Mouse (Mus musculus): Measurements from ENCODE around the gene Eps8. TPM values are rescaled to one million over a fixed set of nuclear protein-coding genes. Genes with fewer than 3 reads are reported as not detected.

Gene Eps8
- polyA plus RNA-seq, 1 experiment from 2014 or later: 11.7 TPM

DNA sequence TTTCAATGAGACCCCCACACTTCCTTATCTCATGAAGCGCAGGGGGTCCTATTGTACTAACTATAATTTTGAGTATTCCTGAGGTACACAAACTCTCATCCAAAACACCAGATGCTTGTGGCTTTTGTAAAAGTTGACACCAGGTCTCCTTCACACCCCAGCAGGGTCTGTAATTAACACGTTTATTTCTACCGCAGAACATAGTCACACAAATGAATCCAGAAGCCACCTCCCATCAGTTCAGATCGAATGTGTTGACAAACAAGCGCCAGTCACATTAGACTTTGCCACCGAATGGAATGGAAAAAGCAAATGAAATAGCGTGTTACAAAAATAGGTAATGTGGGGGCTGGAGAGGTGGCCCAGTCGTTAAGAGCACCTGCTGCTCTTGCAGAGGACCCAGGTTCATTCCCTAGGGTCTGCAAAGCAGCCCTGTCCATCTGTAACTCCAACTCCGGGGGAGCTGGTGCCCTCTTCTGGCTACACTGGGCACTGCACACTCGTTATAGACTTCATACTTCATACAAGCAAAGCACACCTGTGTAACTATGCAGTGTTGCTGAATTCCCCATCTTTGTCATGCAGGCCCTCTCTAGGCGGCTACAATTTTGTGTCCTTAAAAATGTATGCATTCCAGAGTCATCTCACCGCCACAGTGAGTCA lies 3.9 kb upstream of the Eps8 start:
- Histone ChIP-seq H3K27ac (no peak overlapping the region), H3K9ac (no peak overlapping the region), H3K27me3 (no peaks in the 10 kb centered on the region), H3K4me2 (no peak overlapping the region), H3K36me3 (no peaks in the 10 kb centered on the region), H3K4me1 (replicated peaks) (no peaks in the 10 kb centered on the region), H3K4me3 (no peak overlapping the region), H3K9me3 (no peaks in the 10 kb centered on the region)
- 78% methylated on average over 12 of the region's 12 CpGs for WGBS
- no peak for ATAC-seq (ENCODE audit: low FRiP score)

DNA sequence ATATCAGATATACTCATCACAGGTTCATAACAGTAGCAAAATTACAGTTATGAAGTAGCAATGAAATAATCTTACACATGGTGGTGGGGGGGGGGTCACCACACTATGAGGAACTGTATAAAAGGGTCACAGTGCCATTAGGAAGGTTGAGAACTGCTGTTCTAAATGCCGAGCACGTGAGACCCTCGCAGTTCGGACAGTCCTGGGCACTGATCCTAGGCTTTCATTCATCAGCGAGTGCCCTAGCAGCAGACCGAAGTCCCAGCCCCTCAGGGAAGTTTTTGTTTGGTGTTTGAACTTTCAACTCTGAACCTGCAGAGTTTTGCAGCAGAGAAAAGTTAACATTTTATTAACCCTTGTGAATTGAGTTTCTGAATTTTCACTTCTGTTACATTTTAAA lies 2.5 kb upstream of the Eps8 start:
- 77% methylated on average over 6 of the region's 6 CpGs for WGBS
- Histone ChIP-seq H3K9me3 (no peaks in the 10 kb centered on the region), H3K9ac (no peak overlapping the region), H3K4me1 (replicated peaks) (no peaks in the 10 kb centered on the region), H3K27me3 (no peaks in the 10 kb centered on the region), H3K4me2 (no peak overlapping the region), H3K36me3 (no peaks in the 10 kb centered on the region), H3K27ac (no peak overlapping the region), H3K4me3 (no peak overlapping the region)
- no peak for ATAC-seq (ENCODE audit: low FRiP score)

DNA sequence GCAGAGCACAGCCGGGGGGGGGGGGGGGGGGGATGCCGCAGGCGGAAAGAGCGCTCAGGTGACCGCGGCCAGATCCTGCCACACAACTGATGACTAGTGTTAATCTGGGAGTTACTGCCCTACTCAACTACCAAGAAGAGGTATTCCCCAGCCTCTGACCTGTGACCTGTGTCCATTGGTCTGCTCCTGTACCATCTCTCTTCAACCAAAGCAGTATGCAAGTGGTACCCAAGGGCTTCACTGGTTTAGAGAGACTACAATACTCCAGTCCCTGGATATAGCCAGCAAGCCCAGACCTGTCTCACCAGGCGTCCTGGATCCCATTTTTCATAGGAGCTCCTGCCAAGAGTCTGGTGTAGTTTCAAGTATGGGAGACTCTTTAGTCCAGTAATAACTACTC lies 5.1 kb downstream of the Eps8 start:
- H3K27ac ChIP-seq: no peak overlapping the region
- peak; percentile 61; the same call in 1 of the 2 replicates for ATAC-seq (ENCODE audit: low FRiP score)
- WGBS: 24% methylated on average over 5 of the region's 7 CpGs

DNA sequence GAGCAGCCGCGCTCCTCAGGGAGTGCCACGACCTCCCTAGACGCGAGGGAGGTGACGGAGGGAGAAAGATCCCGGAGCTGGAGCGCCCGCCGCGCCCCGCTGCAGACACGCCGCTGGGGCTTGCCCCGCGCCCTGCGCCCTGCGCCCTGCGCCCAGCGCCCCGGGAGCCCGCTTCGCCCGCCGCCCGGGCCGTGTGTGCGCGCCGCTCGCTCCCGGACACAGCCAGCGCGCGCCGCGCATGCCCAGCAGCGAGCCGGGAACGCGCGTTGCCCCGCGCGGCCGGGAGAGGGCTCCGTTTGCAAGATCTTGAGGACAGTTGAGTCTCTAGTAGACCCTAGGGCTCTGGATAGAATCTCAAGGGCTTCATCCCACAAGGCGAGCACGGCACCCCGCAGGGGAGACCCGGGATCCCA lies 5.6 kb downstream of the Eps8 start:
- Histone ChIP-seq H3K36me3 (no peaks in the 10 kb centered on the region), H3K4me3 (peak overlapping the region; percentile 82), H3K4me1 (replicated peaks) (peaks cover 9% of the 10 kb centered on the region), H3K9me3 (no peaks in the 10 kb centered on the region), H3K4me2 (peak overlapping the region; percentile 95), H3K27me3 (peaks cover 27% of the 10 kb centered on the region), H3K27ac (no peak overlapping the region), H3K9ac (peak overlapping the region; percentile 81)
- WGBS: under 1% methylated on average over 45 of the region's 51 CpGs
- ATAC-seq (ENCODE audit: low FRiP score): peak; percentile 89

More for the DNA sequence above, 5.1 kb downstream of the Eps8 start:
- Histone ChIP-seq H3K9ac (peak overlapping the region; percentile 81; the same call in 1 of the 2 replicates), H3K4me3 (peak overlapping the region; percentile 82), H3K36me3 (no peaks in the 10 kb centered on the region), H3K4me1 (replicated peaks) (peaks cover 9% of the 10 kb centered on the region), H3K27me3 (peaks cover 27% of the 10 kb centered on the region), H3K4me2 (peak overlapping the region; percentile 95), H3K9me3 (no peaks in the 10 kb centered on the region)

DNA sequence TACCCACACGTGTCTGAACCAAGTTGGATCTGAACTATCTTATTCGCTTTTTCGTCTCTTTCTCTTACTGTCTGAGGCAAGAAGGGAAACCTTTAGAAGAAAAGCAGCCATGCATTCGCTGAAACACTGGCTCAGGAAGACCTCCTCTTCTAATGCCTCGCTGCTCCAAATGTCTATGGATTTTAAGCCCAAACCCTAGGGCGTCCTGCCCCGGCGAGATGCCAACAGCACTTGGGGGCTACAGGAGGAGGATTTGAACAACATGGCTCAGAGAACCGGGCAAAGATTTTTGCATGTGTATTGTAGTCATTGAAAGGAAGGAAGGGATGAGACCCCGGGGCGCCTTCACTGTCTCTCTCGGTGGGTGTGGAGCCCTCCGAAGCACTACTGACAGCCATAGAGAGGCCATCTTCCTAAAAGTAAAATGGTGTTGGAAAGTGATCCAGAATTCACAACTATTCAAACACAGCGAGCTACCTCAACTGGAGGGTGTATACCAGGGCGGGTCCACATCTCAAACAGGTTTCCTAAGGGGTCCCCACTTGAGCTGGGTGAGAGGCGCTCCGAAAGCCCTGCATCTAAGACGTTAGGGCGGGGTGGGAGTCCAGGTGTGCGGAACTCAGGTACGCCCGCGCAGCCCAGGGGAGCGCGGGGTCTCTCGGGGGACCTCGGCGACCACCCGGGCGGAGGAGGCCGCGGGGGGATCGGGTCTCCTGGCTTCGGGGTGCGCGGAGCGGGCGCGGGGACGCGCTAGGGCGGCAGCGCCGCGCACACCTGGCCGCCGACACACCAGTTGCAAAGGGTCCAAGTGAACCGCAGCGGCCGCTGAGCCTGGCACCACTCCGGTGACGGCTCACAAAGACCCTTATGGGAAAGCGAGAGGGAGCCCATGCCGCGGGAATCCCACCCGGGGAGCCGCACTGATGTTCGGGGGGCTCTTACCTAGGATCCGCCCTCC lies 6.3 kb downstream of the Eps8 start:
- Histone ChIP-seq H3K9me3 (no peaks in the 10 kb centered on the region), H3K4me3 (peak overlapping the region; percentile 82), H3K9ac (peak overlapping the region; percentile 81), H3K4me2 (peak overlapping the region; percentile 95), H3K36me3 (no peaks in the 10 kb centered on the region), H3K4me1 (replicated peaks) (peaks cover 9% of the 10 kb centered on the region), H3K27ac (no peak overlapping the region), H3K27me3 (peaks cover 27% of the 10 kb centered on the region)
- WGBS: 1% methylated on average over 49 of the region's 59 CpGs
- peak; percentile 57 for ATAC-seq (ENCODE audit: low FRiP score)

DNA sequence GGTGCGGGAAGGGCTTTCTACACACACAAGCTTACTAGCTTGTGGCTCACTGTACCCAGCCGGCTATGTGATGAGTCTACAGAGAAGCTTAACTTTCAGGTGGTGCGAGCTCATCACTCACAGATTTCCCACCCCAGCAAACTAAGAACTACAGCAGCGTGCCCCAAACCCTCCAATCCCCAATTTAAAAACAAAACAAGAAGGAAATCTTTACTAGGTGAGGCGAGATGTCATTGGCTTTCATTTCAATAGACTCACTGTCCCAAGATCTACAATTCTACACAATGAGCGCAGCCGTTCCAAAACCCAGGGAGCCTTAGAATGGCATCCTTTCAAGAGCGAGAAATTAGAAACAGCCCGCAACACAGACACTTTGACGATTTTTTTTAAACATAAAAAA lies 7.0 kb downstream of the Eps8 start:
- H3K4me2 ChIP-seq: peak overlapping the region; percentile 95
- no peak for ATAC-seq (ENCODE audit: low FRiP score)
- peak overlapping the region; percentile 82 for H3K4me3 ChIP-seq
- no peak overlapping the region for H3K27ac ChIP-seq
- H3K27me3 ChIP-seq: peaks cover 27% of the 10 kb centered on the region
- peaks cover 9% of the 10 kb centered on the region for H3K4me1 ChIP-seq (replicated peaks)
- H3K9me3 ChIP-seq: no peaks in the 10 kb centered on the region
- WGBS: 13% methylated on average over 10 of the region's 10 CpGs
- H3K36me3 ChIP-seq: no peaks in the 10 kb centered on the region
- no peak overlapping the region for H3K9ac ChIP-seq

DNA sequence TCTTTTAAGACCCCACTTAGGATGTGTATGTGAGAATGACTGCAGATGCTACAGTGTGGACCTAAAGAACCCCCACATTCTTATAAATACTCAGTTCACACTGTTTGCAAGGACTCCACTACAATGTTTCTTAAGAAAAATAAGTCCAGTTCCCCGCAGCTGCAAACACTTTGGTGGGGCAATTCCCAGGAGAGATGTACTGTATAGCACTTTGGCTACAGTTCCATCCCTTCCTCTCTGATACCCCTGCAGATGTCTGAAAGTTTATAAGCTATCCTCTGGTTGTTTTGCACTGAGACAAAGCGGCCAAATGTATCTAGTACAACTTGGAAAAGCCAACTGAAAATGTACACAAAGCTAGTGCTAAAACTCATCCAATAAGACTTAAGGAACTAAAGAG lies 8.0 kb downstream of the Eps8 start:
- Histone ChIP-seq H3K9ac (no peak overlapping the region), H3K27ac (no peak overlapping the region), H3K4me1 (replicated peaks) (peaks cover 9% of the 10 kb centered on the region), H3K36me3 (no peaks in the 10 kb centered on the region), H3K4me2 (no peak overlapping the region), H3K9me3 (no peaks in the 10 kb centered on the region), H3K27me3 (peaks cover 27% of the 10 kb centered on the region), H3K4me3 (no peak overlapping the region)
- WGBS: 88% methylated on average over 2 of the region's 2 CpGs
- ATAC-seq (ENCODE audit: low FRiP score): no peak

DNA sequence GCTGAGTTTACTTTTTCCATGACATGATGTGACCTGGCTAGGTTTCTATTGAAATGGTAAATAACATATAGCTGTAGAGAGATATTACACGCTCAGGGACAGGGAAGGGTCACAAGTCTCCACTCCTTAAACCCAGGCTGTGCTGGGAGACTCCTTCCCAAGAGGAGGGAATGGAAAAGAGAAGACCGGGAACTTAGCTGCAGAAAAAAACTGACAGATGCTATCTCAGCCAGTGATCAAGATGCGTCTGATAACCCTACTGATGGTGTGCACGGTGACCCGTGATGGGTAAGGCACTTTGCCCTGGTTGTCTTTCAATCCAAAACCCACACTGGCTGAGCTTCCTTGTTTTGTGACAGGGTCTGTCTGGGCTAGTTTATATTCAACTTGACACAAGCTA lies 9.8 kb downstream of the Eps8 start:
- Histone ChIP-seq H3K9me3 (no peaks in the 10 kb centered on the region), H3K4me2 (no peak overlapping the region), H3K4me3 (no peak overlapping the region), H3K27me3 (peaks cover 27% of the 10 kb centered on the region), H3K36me3 (no peaks in the 10 kb centered on the region), H3K4me1 (replicated peaks) (peaks cover 9% of the 10 kb centered on the region), H3K9ac (no peak overlapping the region), H3K27ac (no peak overlapping the region)
- ATAC-seq (ENCODE audit: low FRiP score): no peak
- 84% methylated on average over 5 of the region's 5 CpGs for WGBS

DNA sequence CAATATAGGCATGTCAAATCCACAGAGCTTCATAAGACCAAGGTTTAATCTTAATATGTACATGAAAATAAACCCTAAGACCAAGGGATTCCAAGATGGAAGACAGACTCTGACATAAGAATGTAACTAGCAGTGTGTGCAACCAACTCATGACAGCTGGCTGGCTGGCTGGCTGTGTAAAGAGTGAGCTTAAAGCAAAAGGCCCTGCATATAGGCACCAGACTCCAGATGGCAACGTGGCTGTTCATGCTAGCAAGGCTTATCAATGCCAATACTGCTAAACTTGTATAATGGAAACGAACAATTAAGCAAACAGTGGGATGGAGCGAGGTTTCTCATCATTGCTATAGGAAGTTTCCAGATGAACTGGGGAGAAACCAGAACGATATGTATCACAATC lies 10.9 kb downstream of the Eps8 start:
- 78% methylated on average over 4 of the region's 4 CpGs for WGBS

DNA sequence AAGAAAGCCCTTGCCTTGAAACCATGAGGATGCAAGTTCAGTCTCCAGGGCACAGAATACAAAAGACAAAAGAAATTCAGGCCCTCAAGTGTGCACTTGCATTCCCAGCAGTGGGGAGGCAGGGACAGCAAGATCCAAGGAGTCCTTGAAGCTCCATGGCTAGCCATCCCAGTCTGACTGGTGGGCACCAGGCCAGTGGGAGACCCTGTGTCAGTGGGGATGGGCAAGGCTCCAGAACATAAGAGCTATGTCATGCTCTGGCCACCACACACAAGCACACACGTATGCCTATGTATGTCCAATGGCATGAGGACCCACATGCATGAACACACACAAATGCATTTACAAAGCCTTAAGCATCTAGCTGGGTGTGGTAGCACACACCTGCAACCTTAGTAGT lies 13.0 kb downstream of the Eps8 start:
- ATAC-seq (ENCODE audit: low FRiP score): no peak
- Histone ChIP-seq H3K9me3 (no peaks in the 10 kb centered on the region), H3K4me1 (replicated peaks) (0 out of 2 replicates have a peak, but pooled peaks cover 3% of the 10 kb centered on the region), H3K27ac (no peak overlapping the region), H3K36me3 (no peaks in the 10 kb centered on the region), H3K27me3 (peaks cover 7% of the 10 kb centered on the region), H3K4me3 (no peak overlapping the region), H3K4me2 (no peak overlapping the region), H3K9ac (no peak overlapping the region)
- WGBS: 79% methylated on average over 1 of the region's 1 CpGs

More for the DNA sequence above, 10.9 kb downstream of the Eps8 start:
- no peaks in the 10 kb centered on the region for H3K9me3 ChIP-seq
- no peak overlapping the region for H3K4me2 ChIP-seq
- no peak overlapping the region for H3K27ac ChIP-seq
- H3K9ac ChIP-seq: no peak overlapping the region
- no peak for ATAC-seq (ENCODE audit: low FRiP score)
- H3K4me1 ChIP-seq (replicated peaks): peaks cover 9% of the 10 kb centered on the region
- no peak overlapping the region for H3K4me3 ChIP-seq
- peaks cover 27% of the 10 kb centered on the region for H3K27me3 ChIP-seq
- no peaks in the 10 kb centered on the region for H3K36me3 ChIP-seq

DNA sequence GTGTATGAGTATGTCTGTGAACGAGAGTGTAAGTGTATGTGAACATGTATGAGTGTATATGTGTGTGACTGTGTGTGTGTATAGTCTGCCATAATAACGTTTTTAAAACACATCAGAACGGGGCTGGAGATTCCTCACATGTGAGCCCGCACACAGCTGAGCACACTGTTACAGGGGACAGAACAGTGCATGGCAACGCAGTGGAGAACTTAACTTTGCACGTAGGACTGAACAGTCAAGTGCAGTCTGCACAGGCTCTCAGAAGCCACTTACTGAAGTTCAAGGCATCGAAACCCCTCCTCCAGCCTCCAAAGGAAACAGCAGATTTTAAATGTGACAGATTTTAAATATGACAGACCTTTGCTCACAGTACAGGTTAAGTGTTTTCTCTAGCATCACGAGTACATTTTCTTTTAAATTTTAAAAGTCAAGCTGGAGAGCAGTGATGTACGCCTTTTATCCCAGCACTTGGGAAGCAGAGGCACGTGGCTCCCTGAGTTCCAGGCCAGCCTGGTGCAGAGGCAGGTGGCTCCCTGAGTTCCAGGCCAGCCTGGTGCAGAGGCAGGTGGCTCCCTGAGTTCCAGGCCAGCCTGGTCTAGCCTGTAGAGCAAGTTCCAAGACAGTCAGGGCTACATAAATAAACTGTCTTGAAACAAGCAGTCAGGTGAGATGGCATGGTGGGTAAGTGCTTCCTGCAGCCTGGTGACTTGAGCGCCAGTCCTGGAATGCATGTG lies 15.7 kb downstream of the Eps8 start:
- H3K4me1 ChIP-seq (replicated peaks): 0 out of 2 replicates have a peak, but pooled peaks cover 3% of the 10 kb centered on the region
- WGBS: 91% methylated on average over 11 of the region's 11 CpGs
- no peaks in the 10 kb centered on the region for H3K9me3 ChIP-seq
- H3K27ac ChIP-seq: no peak overlapping the region
- no peaks in the 10 kb centered on the region for H3K36me3 ChIP-seq
- no peak for ATAC-seq (ENCODE audit: low FRiP score)
- H3K9ac ChIP-seq: no peak overlapping the region
- no peaks in the 10 kb centered on the region for H3K27me3 ChIP-seq
- no peak overlapping the region for H3K4me3 ChIP-seq
- H3K4me2 ChIP-seq: no peak overlapping the region

DNA sequence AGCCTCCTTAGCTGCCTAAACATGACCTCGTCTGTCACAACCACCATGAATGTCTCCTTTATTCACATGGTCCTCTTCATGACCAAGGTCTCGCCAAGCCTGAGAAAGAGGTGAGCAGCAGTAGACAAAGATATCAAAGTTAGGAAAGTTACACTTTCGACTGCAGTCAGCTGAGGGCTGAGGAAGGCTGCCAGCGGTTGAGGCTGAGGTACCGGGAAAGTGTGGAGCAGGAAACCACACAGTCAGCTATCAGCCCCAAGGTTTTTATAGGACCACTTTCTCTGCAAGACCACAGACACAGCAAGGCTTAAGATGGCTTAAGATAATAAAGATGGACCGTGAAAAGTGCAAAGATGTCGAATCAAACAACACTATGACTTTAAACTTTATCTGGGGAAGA lies 17.2 kb downstream of the Eps8 start:
- H3K4me3 ChIP-seq: no peak overlapping the region
- no peak overlapping the region for H3K4me2 ChIP-seq
- 0 out of 2 replicates have a peak, but pooled peaks cover 3% of the 10 kb centered on the region for H3K4me1 ChIP-seq (replicated peaks)
- H3K27me3 ChIP-seq: no peaks in the 10 kb centered on the region
- no peak for ATAC-seq (ENCODE audit: low FRiP score)
- H3K9me3 ChIP-seq: no peaks in the 10 kb centered on the region
- H3K9ac ChIP-seq: no peak overlapping the region
- no peak overlapping the region for H3K27ac ChIP-seq
- WGBS: 68% methylated on average over 7 of the region's 7 CpGs
- H3K36me3 ChIP-seq: no peaks in the 10 kb centered on the region
